Mouse (Mus musculus) liver, embryonic 13.5 days (tissue): ENCODE measurements around the gene Csrnp1. TPM values are rescaled to one million over a fixed set of nuclear protein-coding genes. Genes with fewer than 3 reads are reported as not detected.

Experiments used
- ATAC-seq: fragments of 200-750 bp; cut with Nextera tagmentation; 2 replicates; pipeline ENCODE4 v1.8.0; 2017; ENCODE audit warnings: low read depth, mild to moderate bottlenecking, moderate number of reproducible peaks, moderate library complexity
- DNase-seq: peaks from one replicate; pipeline ENCODE4 v3.0.0; 2022
- H3K27ac ChIP-seq: fragments of 300-500 bp; sonication (generic); 2 replicates; pipeline ENCODE4 v1.5.1; 2015; ENCODE audit warnings: moderate library complexity, mild to moderate bottlenecking, inconsistent platforms
- H3K27me3 ChIP-seq: fragments of 300-500 bp; sonication (generic); 2 replicates; pipeline ENCODE4 v1.6.1; 2015; ENCODE audit warnings: mild to moderate bottlenecking, inconsistent platforms
- H3K36me3 ChIP-seq: fragments of 300-500 bp; sonication (generic); 2 replicates; pipeline ENCODE4 v1.6.1; 2015; ENCODE audit warnings: mild to moderate bottlenecking, inconsistent platforms
- H3K4me1 ChIP-seq: fragments of 300-500 bp; sonication (generic); replicated peaks from 2 replicates; pipeline ENCODE4 v1.6.1; 2015; ENCODE audit warnings: inconsistent platforms
- H3K4me2 ChIP-seq: fragments of 300-500 bp; sonication (generic); 2 replicates; pipeline ENCODE4 v1.6.1; 2015; ENCODE audit warnings: inconsistent platforms, mild to moderate bottlenecking, moderate library complexity
- H3K4me3 ChIP-seq: fragments of 300-500 bp; sonication (generic); replicated peaks from 2 replicates; pipeline ENCODE4 v1.5.1; 2015; ENCODE audit warnings: mild to moderate bottlenecking, inconsistent platforms
- H3K9ac ChIP-seq: fragments of 300-500 bp; sonication (generic); 2 replicates; pipeline ENCODE4 v1.6.1; 2015; ENCODE audit warnings: mild to moderate bottlenecking, inconsistent platforms
- H3K9me3 ChIP-seq: fragments of 300-500 bp; sonication (generic); replicated peaks from 2 replicates; pipeline ENCODE4 v1.6.1; 2016; ENCODE audit warnings: inconsistent platforms
- WGBS: fragments of 180-500 bp; shearing (Covaris S2); methylation state at CpG from one replicate; pipeline ENCODE4 v1.1.7; 2015; ENCODE audit not compliant: insufficient replicate concordance; 5-methylcytosine and 5-hydroxymethylcytosine counted together
- polyA plus RNA-seq: library from polyadenylated mRNA; unstranded; fragments of >200 nt; fragmentation: Nextera tagmentation; extraction: Ambion mirVana; gene quantifications from 2 replicates; pipeline ENCODE4 v1.2.1, GENCODE M21; 2015

Gene Csrnp1
- polyA plus RNA-seq, 1 experiment from 2014 or later = 1.3 TPM

DNA sequence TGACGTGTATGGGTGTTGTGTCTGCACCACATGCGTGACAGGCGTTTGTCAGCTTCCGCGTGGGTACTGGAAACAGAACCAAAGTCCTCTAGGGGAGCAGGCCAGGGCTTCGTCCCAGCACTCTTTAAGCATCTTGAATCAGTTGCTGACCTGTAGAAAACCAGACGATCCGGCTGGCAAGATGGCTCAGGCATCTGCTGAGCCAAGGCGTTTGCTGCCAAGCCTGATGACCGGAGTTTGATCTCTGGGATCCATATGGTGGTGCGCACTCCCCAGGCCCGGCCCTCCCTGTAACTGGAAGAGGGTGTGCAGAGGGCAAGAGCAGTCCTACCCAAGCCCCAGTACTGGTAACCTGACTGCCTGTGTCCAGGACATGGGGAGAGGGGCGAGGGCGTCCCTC, 42.6 kb downstream of the Csrnp1 start:
- H3K27ac ChIP-seq = no peak overlapping the region

DNA sequence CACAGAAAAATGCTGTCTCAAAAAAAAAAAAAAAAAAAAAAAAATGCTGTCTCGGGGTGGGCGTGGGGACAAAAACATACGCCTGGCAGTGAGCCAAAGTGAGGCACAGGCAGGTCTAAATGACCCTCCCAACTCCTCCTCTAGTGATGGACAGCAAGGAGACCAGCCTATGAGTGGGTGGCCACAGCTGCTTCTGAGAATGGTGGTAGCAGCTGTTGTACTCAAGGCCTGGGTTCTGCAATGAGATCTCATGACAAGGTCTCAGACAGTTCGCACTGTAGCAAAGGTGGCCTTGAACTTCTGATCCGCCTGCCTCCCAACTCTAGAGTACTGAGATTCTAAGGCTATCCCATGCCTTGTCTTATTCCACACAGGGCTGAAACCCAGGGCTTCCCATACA, 43.1 kb downstream of the Csrnp1 start:
- no peaks in the 10 kb centered on the region; the same call in 1 of the 2 replicates for H3K27me3 ChIP-seq

More for the DNA sequence above, 42.6 kb downstream of the Csrnp1 start:
- Histone ChIP-seq H3K27me3 (no peaks in the 10 kb centered on the region; the same call in 1 of the 2 replicates), H3K4me2 (no peak overlapping the region), H3K9ac (no peak overlapping the region), H3K4me3 (no peak overlapping the region), H3K9me3 (no peaks in the 10 kb centered on the region), H3K4me1 (peaks cover 8% of the 10 kb centered on the region), H3K36me3 (no peaks in the 10 kb centered on the region)
- whole genome bisulfite sequencing = 78% methylated on average over 14 of the region's 14 CpGs
- ATAC-seq (no peak), DNase-seq (no peak)

DNA sequence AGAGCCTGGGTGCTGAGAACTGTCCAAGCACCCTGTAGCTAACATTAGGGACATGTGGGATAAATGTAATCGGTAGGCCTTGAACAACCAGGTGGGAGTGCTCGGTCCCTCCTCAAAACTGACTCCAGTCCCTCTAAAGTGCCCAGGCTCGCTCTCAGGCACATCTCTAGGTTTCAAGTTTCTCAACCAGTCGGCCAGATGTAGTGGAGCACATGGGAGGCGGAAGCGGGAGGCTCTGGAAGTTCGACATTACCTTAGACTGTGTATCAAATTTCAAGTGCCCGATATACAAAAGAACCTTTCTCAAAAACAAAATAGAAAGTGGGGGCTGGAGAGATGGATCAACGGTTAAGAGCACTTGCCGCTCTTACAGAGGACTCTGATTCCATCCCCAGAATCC, 44.8 kb downstream of the Csrnp1 start:
- peaks cover 7% of the 10 kb centered on the region for H3K36me3 ChIP-seq
- ATAC-seq (no peak), DNase-seq (no peak)
- peaks cover 25% of the 10 kb centered on the region for H3K4me1 ChIP-seq
- H3K27me3 ChIP-seq = no peaks in the 10 kb centered on the region; the same call in 1 of the 2 replicates
- no peak overlapping the region for H3K27ac ChIP-seq
- WGBS = 76% methylated on average over 10 of the region's 10 CpGs
- no peak overlapping the region for H3K9ac ChIP-seq
- no peak overlapping the region for H3K4me3 ChIP-seq
- H3K4me2 ChIP-seq = no peak overlapping the region
- no peaks in the 10 kb centered on the region for H3K9me3 ChIP-seq

More for the DNA sequence above, 43.1 kb downstream of the Csrnp1 start:
- H3K36me3 ChIP-seq = no peaks in the 10 kb centered on the region
- H3K9me3 ChIP-seq = no peaks in the 10 kb centered on the region
- ATAC-seq (no peak), DNase-seq (no peak)
- H3K27ac ChIP-seq = no peak overlapping the region
- H3K4me2 ChIP-seq = no peak overlapping the region
- H3K4me3 ChIP-seq = no peak overlapping the region
- WGBS = 69% methylated on average over 5 of the region's 5 CpGs
- peaks cover 13% of the 10 kb centered on the region for H3K4me1 ChIP-seq
- H3K9ac ChIP-seq = no peak overlapping the region

DNA sequence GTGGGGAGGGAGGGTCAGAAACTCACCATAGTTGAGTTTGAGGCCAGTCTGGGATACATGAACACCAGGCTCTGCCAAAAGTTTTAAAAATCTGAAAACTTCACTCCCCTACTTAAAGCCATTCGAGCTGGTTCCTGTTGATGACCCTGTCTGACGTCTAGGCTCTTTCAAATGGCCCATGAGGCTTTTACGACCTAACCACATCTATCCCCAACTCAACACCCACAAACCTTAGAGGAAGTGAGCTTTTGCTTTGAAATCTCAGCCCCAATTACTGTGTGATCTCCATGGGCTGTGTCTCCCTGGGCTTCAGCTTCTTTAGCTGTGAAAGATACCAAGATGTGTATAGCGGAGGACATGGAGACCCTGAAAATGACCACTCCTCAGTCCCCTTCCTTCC, 46.0 kb downstream of the Csrnp1 start:
- Histone ChIP-seq H3K4me1 (peaks cover 32% of the 10 kb centered on the region), H3K9me3 (no peaks in the 10 kb centered on the region), H3K36me3 (peaks cover 7% of the 10 kb centered on the region), H3K4me3 (no peak overlapping the region), H3K27ac (no peak overlapping the region), H3K27me3 (no peaks in the 10 kb centered on the region; the same call in 1 of the 2 replicates), H3K4me2 (no peak overlapping the region), H3K9ac (no peak overlapping the region)
- 37% methylated on average over 4 of the region's 4 CpGs for WGBS
- ATAC-seq (no peak), DNase-seq (no peak)

DNA sequence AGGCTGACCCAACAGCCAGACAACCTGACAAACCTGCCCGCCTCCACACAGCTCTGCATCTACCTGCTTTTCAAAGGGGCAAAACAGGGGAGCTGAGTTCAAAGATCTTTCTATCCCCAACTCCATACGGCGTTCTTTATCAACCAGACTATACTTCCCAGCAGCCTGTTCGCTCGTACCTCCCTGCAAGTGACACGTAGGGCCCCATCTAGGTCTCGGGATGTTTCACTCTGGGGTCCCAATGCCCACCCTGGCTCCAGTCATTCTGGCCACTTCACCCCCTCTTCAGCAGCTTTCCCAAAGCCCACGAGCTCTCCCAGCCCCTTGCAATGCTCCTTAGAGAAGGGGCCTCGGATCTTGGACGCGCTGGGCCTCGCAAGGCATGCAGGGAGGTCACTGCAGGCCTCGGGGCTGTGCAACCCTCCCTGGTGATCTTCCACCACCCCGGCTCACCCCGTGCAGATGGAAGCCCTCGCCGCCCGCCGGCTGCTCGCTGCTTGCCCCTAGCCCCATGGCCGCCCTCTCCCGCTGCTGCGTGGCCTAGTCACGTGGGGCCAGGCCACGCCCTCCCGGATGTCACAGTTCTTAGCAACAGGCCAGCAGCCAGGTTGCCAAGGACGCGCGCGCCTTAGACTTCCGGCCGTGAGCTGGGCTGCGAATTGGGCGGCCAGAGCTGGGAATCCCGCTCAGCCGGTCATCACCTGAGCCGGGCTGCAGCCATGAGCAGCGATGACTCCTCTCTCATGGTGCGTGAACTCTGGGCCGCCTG, 47.3 kb downstream of the Csrnp1 start, which contains the start of the genes Gorasp1 and Ttc21a:
Gorasp1 (minus strand) TSS at position 561 of the 769 bp plus-strand sequence.
Ttc21a (plus strand) TSS at position 602 of the 769 bp plus-strand sequence.
- H3K9me3 ChIP-seq = no peaks in the 10 kb centered on the region
- 4% methylated on average over 40 of the region's 40 CpGs for WGBS
- peak within 1 kb of the TSS; percentile 87 for H3K4me2 ChIP-seq
- ATAC-seq (peak; percentile 90), DNase-seq (peak; percentile 85)
- H3K27ac ChIP-seq = peak within 1 kb of the TSS; percentile 74
- H3K27me3 ChIP-seq = no peaks in the 10 kb centered on the region; the same call in 1 of the 2 replicates
- peaks cover 43% of the 10 kb centered on the region for H3K4me1 ChIP-seq
- peak within 1 kb of the TSS; percentile 79 for H3K9ac ChIP-seq
- H3K4me3 ChIP-seq = peak within 1 kb of the TSS; percentile 77
- H3K36me3 ChIP-seq = peaks cover 15% of the 10 kb centered on the region

DNA sequence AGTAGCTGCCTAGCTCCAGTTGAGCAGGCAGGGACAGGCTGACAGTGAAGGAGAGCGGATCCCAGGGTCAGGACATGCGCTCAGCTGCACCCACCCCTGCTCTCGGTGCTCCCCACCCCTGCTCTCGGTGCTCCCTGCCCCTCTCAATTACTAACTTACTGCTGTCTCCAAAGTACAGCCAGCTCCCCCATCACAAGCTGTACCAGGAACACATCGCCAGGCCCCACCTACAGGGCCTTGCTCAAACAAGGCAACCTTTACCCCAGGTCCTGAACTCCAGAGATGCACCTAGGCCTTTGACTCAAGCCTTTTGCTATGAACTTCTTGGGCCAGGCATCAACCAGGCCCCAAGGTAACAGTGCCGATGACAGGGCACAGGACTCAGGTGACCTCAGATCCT, 50.8 kb downstream of the Csrnp1 start:
- ATAC-seq (no peak), DNase-seq (no peak)
- H3K4me1 ChIP-seq = peaks cover 43% of the 10 kb centered on the region
- no peak overlapping the region for H3K9ac ChIP-seq
- peak overlapping the region; percentile 45; the same call in 1 of the 2 replicates for H3K27ac ChIP-seq
- H3K4me3 ChIP-seq = no peak overlapping the region
- 77% methylated on average over 6 of the region's 6 CpGs for WGBS
- no peaks in the 10 kb centered on the region for H3K9me3 ChIP-seq
- H3K27me3 ChIP-seq = no peaks in the 10 kb centered on the region
- peaks cover 50% of the 10 kb centered on the region for H3K36me3 ChIP-seq
- H3K4me2 ChIP-seq = no peak overlapping the region

DNA sequence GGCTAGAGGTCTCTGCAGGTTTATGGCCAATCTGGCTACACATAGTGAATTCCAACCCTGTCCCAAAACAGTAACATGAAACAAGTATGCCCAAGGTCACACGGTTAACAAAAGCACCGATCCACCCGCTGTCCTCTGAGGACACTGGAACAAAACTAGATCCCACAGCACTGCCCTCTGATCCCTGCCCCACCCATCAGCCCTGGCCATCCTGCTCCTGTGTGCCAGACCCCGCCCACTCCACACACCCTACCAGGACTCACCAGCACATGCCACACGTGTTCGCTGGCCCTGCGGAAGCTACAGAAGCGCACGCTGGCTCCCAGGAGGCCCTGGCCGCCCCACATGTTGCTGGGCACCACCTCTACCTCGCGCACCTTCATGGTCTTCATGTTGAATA, 52.1 kb downstream of the Csrnp1 start:
- no peak for ATAC-seq
- Histone ChIP-seq H3K4me2 (no peak overlapping the region), H3K4me1 (peaks cover 38% of the 10 kb centered on the region), H3K36me3 (peaks cover 63% of the 10 kb centered on the region), H3K9me3 (no peaks in the 10 kb centered on the region), H3K27ac (no peak overlapping the region), H3K4me3 (no peak overlapping the region), H3K27me3 (no peaks in the 10 kb centered on the region), H3K9ac (no peak overlapping the region)
- 78% methylated on average over 12 of the region's 12 CpGs for WGBS
- DNase-seq = no peak

DNA sequence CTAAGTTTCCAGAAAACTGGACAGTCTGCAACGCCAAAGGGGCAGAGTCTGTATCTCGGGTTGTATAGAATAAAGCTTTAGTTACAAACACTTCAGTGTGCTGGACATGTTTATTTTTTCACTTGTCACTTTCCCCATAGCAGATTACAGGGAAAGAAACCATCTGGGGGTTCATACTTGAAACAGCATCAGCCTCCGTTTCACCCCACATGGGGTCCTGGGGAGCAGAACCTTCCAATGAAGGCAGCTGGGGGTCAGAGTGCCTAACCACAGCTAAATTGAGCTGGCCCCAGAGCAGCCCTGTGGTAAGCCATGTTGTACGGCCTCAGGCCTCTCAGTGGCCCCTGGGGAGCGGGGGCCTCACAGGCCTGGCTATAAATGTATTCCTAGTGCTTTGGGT, 58.0 kb downstream of the Csrnp1 start:
- peaks cover 88% of the 10 kb centered on the region for H3K36me3 ChIP-seq
- H3K4me2 ChIP-seq = no peak overlapping the region
- DNase-seq (no peak), ATAC-seq (no peak)
- no peaks in the 10 kb centered on the region for H3K9me3 ChIP-seq
- 75% methylated on average over 5 of the region's 5 CpGs for WGBS
- peaks cover 4% of the 10 kb centered on the region; the same call in 1 of the 2 replicates for H3K4me1 ChIP-seq
- no peaks in the 10 kb centered on the region for H3K27me3 ChIP-seq
- no peak overlapping the region for H3K4me3 ChIP-seq
- H3K27ac ChIP-seq = no peak overlapping the region
- no peak overlapping the region for H3K9ac ChIP-seq

DNA sequence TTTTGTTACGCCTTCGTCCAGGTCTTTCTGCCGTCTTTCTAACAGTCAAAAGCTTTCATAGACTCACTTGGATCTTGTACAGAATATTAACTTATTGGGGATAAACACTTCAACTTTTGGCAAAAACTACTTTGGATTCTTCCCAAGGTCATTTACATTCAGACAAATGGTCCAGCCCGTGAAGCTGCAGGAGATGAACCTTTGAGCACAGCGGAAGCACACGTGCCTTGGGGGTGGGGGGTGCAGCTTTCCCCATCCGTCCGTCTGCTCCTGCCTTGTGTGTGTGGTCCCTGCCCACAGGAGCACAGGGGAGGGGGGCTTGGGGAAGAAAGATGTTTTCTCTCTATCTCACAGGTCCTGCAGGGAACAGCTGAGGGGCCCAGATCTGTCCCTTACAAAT, 58.7 kb downstream of the Csrnp1 start:
- Histone ChIP-seq H3K9me3 (no peaks in the 10 kb centered on the region), H3K4me1 (peaks cover 4% of the 10 kb centered on the region; the same call in 1 of the 2 replicates), H3K4me2 (no peak overlapping the region), H3K27ac (no peak overlapping the region), H3K27me3 (no peaks in the 10 kb centered on the region), H3K4me3 (no peak overlapping the region), H3K36me3 (peaks cover 90% of the 10 kb centered on the region), H3K9ac (no peak overlapping the region)
- no peak for ATAC-seq
- WGBS = 54% methylated on average over 8 of the region's 8 CpGs
- DNase-seq = no peak

DNA sequence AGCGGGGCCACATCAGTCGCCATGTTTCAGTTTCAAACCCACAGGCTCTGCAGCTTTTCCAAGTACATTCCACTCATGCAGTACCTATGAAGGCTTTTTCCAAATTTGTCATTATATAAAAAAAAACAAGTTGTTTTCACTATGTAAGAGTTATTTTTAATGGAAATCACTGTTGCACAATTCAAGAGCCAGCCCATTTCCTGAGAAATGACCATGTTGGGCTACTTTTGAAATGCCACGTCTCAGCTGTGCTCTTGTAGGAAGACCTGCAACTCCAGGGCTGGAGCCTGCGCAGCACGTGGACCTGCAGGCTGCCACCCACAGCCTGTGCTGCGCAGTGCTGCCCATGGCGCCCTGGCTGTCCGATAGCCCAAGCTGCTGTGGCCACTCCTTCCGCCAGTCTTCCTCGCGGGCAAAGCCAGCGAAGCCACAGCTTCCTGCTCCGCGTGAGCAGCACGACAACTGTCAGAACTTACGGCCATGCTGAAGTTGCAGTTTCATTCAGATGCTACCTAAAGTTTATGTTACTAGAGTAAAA, 59.3 kb downstream of the Csrnp1 start:
- Histone ChIP-seq H3K4me3 (no peak overlapping the region), H3K9me3 (no peaks in the 10 kb centered on the region), H3K4me2 (no peak overlapping the region), H3K4me1 (peaks cover 4% of the 10 kb centered on the region; the same call in 1 of the 2 replicates), H3K27ac (no peak overlapping the region), H3K36me3 (peaks cover 90% of the 10 kb centered on the region), H3K27me3 (no peaks in the 10 kb centered on the region), H3K9ac (no peak overlapping the region)
- DNase-seq = no peak
- 40% methylated on average over 16 of the region's 16 CpGs for WGBS
- no peak for ATAC-seq

DNA sequence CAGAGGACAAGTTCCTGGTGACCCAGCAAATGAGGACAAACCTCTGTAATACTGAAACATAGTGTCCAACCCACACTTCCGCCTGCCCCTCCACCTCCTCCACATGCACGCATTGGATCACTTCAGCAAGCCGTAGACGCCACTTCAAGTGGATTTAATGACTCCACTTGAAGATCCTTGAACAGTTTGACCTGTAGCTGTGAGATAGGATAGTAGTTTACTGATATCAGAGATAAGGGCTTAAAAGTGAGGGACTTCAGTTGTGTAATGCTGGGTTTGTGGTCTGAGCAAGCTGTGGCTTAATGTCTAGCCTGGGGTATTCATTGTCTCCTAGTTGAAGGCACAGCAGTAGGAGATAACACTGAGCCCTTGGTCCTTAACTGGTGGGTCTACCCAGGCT, 61.0 kb downstream of the Csrnp1 start:
- WGBS = 53% methylated on average over 4 of the region's 4 CpGs
- Histone ChIP-seq H3K4me1 (peaks cover 4% of the 10 kb centered on the region; the same call in 1 of the 2 replicates), H3K4me3 (no peak overlapping the region), H3K36me3 (peaks cover 88% of the 10 kb centered on the region), H3K9me3 (no peaks in the 10 kb centered on the region), H3K27ac (no peak overlapping the region), H3K4me2 (no peak overlapping the region), H3K27me3 (no peaks in the 10 kb centered on the region), H3K9ac (no peak overlapping the region)
- DNase-seq (no peak), ATAC-seq (peak; percentile 28; the same call in 1 of the 2 replicates)
